Mouse (Mus musculus): Measurements from ENCODE around the gene Tst.
A peak's percentile ranks its signal among the peaks of the same experiment; 100 is the strongest.

Gene Tst

DNA sequence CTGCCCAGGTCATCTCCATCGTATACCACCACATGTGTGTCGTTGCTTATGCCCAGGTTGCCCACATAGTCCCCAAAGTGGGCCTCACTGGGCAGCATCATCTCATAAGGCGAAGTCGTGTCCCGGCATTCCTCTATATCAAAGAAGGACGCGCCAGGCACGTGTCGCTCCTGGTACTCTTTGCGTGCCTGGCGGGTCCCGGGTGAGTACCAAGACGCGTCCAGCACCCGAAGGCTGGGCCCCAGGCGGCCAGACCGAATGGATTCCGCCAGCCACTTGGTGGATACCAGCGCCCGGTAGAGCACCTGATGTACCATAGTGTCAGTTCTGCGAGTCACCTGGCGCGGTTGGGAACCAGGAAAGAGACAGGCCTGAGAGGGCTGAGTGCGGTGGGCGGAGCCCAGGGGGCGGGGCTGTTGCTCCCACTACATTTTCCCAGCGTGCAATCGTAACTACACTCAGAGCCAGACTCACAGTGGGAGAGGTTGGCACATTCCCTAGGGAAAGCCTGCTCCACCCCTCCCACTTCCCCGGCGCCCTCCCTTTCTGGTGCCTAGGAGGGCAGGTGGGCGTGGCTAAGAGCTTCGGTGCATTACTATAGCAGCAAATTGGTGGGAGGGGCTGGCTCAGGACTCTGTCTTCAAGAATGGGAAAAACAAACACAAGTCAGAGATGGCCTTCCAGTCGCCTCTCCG is at the start of gene Tst:
Tst (minus strand) TSS at position 391 of the 695 bp plus-strand sequence.
- peak; percentile 86 to 90 for DNase-seq (ENCODE audit: low spot score in 2 of 2)

GRCm38 (mm10) chr15:78455168-78455567 is 49.5 kb upstream of the Tst start:
- no peak for DNase-seq (ENCODE audit: low spot score in 2 of 2)

DNA sequence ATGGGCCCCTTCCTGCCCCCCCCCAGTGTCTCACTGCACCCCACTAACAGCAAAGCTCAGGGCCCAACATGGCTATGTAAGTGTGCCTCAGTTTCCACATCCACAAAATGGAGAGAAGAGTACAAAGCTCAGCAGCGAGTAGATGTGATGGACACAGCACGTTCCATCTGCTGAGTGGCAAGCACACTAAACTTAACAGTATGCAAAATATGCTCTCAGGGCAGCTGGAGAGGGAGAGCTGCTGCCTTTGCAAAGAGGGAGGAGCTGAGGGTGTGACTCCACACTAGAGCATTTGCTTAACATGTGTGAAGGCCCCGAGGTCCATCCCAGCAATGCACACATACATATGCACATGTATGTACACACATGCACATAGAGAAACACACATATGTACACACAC is 47.2 kb upstream of the Tst start:
- DNase-seq (ENCODE audit: low spot score in 2 of 2), result no peak

GRCm38 (mm10) chr15:78451201-78451600 is 45.5 kb upstream of the Tst start:
- DNase-seq (ENCODE audit: low spot score in 2 of 2), result no peak

GRCm38 (mm10) chr15:78450419-78450768 is 44.7 kb upstream of the Tst start:
- no peak for DNase-seq (ENCODE audit: low spot score in 2 of 2)

DNA sequence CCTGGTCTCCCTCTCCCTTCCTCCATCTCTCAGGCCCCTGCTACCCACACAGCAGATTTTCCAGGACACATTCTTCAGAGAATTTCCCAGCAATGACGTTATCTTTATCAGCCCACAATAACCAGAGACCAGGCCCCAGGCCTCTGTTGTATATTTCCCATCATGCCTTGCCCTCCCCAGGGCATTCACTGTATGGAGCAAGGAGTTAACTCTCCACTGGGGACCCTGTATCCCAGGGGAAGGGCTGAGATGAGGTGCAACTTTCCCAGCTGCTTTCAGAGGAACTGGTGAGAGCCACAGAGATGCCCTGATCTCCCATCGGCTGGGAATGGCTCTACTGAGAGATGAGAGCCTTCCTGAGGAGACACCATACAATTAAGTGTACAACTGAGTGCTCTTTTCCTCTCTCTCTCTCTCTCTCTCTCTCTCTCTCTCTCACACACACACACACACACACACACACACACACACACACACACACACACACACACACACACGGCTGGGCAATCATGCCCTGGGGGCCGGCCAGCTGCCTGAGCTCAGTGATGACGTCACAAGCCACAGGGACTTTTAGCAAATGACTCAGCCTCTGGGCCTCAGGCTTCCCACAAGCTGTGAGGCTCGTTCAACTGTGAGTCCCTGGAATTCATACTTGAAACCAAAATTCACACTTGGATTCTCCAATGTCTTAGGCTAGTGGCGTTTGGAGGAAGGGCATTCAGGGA is 44.1 kb upstream of the Tst start:
- no peak for DNase-seq (ENCODE audit: low spot score in 2 of 2)

DNA sequence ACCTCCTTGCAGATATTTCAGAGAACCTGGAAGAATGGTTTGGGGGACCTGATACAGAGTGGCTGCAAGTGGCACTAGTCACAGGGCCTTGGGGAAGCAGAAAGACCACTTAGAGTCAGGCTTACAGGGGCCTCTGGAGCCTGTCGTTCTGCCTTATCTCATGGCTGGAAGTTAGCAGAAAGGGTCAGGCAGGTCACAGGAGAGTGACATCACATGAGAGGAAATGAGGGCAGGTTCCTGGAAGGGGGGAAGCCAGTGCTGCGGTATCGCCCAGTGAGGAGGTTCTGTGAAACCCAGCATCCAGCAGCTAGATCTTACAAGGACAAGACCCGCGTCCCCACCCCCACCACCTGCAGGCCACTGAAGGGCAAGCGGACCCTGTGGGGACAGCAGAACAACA is 43.4 kb upstream of the Tst start:
- DNase-seq (ENCODE audit: low spot score in 2 of 2), result no peak

DNA sequence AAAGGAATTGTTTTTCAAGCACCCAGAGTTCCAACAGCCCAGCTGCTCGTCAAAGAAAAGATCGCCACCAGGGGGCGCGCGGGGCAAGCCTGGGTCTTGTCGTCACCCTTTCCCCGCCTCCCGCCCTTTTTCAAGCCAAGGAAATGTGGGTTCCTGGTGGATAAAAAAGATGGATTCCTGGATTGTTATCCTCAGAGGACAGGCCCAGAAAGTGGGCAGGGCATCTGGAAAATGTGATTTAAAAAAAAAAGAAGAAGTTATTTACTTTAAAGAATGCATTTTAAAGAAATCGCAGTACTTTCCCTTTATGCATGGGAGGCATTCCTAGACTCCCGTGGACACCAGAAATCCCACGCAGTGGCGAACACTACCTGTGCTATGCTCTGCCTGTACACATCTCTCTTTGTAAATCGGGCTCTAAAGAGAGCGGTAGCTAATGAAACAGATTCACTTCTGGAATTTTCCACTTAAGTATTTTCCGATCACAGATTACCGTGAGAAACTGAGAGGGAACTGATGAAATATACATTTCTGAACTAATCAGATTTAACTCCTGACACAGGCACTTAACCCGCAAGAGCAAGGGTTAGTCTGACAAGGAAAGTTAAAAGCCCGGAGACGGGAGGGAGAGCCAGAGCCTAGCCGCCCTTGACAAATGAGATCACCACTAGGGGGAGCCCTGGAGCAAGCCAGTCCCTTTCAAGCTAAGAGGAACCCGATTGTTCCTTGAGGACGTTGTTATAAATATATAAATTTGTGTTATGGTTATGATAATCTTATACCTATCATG is 42.2 kb upstream of the Tst start:
- DNase-seq (ENCODE audit: low spot score in 2 of 2), result peak; percentile 90 to 99

DNA sequence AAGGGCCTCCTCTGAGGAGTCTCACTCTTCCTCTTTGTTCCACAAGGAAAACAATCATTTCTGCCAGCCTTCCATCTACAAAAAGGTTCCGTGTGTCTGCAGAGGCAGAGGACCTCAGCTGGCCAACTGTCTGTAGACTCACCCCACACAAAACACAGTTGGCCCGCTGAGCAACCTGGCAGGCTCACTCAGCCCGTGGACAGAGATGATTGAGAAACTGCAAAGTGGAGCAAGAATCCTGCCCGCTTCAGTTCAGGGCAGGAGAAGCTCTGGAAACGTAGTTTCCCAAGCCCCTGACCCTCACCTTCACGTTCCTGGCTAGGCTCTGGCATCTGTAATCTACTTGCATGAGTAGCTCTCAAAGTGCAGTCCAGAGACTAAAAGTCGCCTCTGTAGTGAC is 41.4 kb upstream of the Tst start:
- DNase-seq (ENCODE audit: low spot score in 2 of 2), result no peak

GRCm38 (mm10) chr15:78443857-78444256 is 38.1 kb upstream of the Tst start:
- DNase-seq (ENCODE audit: low spot score in 2 of 2), result no peak

DNA sequence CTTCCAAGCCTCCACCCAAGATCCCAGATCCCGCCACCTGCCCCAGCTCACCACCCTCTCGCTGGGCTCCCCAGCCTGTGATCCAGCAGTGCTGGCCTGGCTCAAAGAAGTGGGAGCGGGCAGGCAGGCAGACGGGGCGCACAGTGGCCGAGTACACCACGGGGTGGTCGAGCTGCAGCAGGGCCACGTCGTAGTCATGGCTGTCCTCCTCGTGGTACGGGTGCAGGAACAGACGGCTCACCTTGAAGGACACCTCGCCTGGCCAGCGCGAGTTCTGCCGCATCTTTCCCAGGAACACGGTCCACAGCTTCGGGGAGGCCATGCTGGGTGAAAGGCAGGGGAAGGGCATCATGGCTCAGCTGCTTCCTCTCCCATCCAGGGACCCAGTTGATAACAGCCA is 36.5 kb upstream of the Tst start:
- no peak for DNase-seq (ENCODE audit: low spot score in 2 of 2)

- no peak for DNase-seq (ENCODE audit: low spot score in 2 of 2)
Measured at GRCm38 (mm10) chr15:78438973-78439372, 33.3 kb upstream of the Tst start.

- DNase-seq (ENCODE audit: low spot score in 2 of 2), result no peak
Measured at GRCm38 (mm10) chr15:78438505-78438904, 32.8 kb upstream of the Tst start.

- DNase-seq (ENCODE audit: low spot score in 2 of 2), result no peak
Measured at GRCm38 (mm10) chr15:78438018-78438394, 32.3 kb upstream of the Tst start.

DNA sequence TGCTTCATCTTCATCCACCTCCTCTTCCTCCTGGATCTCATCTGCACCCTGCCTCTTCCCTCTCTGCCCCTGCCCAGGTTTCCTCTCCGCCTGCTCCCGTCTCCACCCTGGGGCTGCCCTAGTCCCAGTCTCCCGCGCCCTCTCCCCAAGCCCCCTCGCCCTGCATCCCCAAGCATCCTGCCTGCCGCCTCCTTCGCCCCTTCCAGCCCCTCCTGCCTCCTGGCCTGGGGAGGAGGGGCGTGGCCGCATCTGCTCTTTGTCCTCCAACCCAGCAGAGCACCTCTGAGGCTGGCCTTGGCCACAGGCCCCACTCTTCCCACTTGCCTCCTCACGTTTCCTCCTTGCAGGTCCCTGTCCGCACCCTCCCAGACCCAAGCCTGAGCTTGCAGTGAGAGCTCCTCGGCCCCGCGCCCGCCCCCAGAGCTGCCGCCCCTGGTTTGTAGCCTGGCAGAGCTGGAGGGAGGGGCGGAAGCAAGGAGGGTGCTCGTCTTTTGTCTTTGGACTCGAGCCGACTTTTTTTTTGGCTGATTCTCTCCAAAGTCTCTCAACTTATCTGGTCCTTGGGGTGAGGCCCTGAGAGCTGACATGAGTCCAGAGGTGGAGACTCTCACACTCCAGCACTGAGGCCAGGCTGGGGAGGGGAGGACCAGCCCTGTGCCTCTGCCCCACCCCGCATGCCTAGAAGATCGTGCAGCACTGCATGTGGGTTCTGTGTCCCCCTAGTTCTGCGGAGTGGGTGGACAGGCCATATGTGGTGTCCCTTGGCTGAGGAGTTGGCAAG is 31.7 kb upstream of the Tst start:
- DNase-seq (ENCODE audit: low spot score in 2 of 2), result peak; percentile 75

DNA sequence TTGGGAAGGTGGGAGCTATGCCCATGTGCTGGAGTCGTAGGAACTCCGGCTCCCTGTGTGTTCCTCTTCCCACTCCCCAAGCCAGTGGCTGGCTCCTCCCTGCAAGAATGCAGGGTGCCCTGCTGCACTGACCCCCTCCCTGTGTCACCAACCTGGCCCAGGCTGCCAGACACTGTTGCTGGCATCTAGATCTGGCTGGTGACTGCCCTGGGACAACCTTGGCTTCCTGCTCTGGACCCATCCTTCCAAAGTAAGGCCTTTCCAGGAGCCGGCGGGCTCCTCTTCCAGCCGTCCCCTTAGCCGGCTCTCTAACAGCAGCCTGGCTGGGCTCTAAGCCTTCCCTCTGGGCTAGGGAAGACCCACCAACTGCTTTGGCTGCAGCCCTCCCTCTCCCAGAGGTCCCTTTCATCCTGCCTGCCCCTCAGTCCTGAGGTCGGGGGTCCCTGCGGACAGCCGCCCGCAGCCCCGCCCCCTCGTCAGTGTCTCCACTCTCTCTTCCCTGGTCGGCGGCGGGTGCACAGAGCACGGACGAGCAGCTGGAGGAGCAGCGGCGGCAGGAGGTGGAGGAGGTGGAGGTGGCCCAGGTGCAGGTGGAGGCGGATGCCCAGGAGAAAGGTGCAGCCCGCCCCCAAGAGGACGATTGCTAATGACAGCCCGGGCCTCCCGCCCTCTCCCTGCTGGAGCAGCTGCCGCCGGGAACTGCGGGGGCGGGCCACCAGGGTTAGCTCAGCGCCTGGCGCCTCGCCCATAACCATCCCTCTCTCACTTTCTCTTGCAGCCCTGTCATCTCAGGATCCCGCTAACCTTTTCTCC is 30.9 kb upstream of the Tst start:
- DNase-seq (ENCODE audit: low spot score in 2 of 2), result peak; percentile 90 to 93

GRCm38 (mm10) chr15:78435681-78436080 is 30.0 kb upstream of the Tst start:
- no peak for DNase-seq (ENCODE audit: low spot score in 2 of 2)

GRCm38 (mm10) chr15:78434896-78435520 is 29.3 kb upstream of the Tst start:
- no peak for DNase-seq (ENCODE audit: low spot score in 2 of 2)

DNA sequence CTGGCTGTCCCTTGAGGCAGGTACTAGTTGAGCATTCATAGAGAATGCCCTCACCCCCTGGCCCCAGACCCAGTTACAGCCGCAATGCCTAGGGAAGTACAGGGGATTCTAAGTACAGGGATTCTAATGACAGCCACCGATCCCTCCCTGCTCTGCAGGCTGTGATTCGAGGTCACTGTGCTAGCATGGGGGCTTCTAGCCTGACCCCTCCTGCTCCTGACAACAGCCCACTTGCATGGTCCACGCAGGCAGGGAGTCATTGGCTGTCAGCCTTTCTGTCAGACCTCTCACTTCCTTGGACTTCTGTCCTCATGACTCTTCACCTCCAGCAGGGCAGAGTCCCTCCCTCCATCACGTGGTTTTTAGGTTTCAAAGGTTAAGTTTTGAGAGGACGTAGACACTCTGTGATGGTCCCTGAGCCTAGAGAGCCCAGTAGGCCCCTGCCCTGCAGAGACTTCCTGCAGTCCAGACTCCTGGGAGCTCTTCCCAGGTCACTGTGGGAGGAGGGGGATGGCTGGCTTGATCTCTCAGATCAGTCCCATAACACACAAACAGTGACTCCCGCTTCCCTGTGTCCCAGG is 25.9 kb upstream of the Tst start:
- DNase-seq (ENCODE audit: low spot score in 2 of 2), result no peak

GRCm38 (mm10) chr15:78430874-78431273 is 25.2 kb upstream of the Tst start:
- DNase-seq (ENCODE audit: low spot score in 2 of 2), result no peak

Measured in urinary bladder, postnatal 4 days (tissue).